Mouse (Mus musculus): ENCODE results near the gene AY358078. TPM values are rescaled to one million over a fixed set of nuclear protein-coding genes. Genes with fewer than 3 reads are reported as not detected.
"Not testable (repeated sequence)": the region's sequence is repeated elsewhere in the genome, so short reads cannot be mapped to it uniquely, and the experiment has no call there.

AY358078 gene
- polyA plus RNA-seq (2015; fragmentation: Nextera tagmentation; extraction: Ambion mirVana): not detected in 2 replicates

DNA sequence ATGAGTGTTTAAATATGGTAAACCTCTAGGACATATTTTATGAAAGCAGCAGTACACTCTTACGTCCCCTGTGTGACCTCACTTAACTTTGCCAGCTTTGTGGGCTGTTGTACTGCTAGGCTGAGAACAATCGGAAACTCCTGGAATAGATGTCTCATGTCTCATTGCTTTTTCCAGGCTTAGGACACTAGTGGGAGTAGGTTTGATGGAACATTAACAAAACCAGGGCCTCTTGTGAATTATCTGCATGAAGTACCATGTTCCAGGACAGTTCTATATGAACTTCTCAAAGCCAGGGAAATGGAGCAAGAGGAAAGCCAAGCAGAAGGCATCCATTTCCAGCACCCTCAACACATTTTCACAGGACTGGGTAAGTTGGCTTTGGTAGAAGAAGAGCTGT is at the start of gene AY358078:
TSS of gene AY358078 (plus strand) at position 301 of the 400 bp plus-strand sequence.
- H3K4me3 ChIP-seq (replicated peaks): no peak within 1 kb of the TSS
- no peak for ATAC-seq (ENCODE audit: insufficient read depth)
- H3K27me3 ChIP-seq: no peaks in the 10 kb centered on the region
- no peaks in the 10 kb centered on the region for H3K9me3 ChIP-seq (replicated peaks)
- H3K4me1 ChIP-seq (replicated peaks): no peaks in the 10 kb centered on the region
- H3K36me3 ChIP-seq (replicated peaks): no peaks in the 10 kb centered on the region
- H3K4me2 ChIP-seq: no peak within 1 kb of the TSS
- no peak within 1 kb of the TSS for H3K27ac ChIP-seq (replicated peaks)
- 64% methylated on average over 2 of the region's 2 CpGs for WGBS (ENCODE audit: insufficient replicate concordance)
- no peak within 1 kb of the TSS for H3K9ac ChIP-seq

DNA sequence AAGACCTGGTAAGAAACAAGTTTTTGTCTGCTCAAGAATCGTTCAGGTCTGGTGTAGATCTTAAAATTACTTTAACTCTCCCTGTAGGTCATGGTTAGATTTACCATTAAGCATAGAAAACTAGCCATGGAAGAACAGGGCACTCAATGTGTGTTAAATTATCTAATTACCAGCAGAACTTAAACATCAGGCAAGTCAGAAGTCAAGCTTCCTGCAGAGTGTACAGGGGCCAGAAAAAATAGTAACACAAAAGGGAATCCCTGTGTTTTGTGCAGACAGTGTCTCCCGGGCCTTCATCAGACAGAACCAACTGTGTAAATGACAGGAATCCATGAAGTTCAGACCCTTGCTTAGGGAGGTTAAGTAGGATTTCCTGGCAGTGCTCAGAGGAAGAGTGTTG is 43.9 kb upstream of the AY358078 start:
- Histone ChIP-seq H3K27me3 (no peaks in the 10 kb centered on the region), H3K27ac (replicated peaks) (no peak overlapping the region), H3K36me3 (replicated peaks) (no peaks in the 10 kb centered on the region), H3K4me3 (replicated peaks) (no peak overlapping the region), H3K9me3 (replicated peaks) (no peaks in the 10 kb centered on the region), H3K4me1 (replicated peaks) (no peaks in the 10 kb centered on the region), H3K9ac (no peak overlapping the region), H3K4me2 (no peak overlapping the region)
- 57% methylated on average over 2 of the region's 2 CpGs for WGBS (ENCODE audit: insufficient replicate concordance)
- no peak for ATAC-seq (ENCODE audit: insufficient read depth)

DNA sequence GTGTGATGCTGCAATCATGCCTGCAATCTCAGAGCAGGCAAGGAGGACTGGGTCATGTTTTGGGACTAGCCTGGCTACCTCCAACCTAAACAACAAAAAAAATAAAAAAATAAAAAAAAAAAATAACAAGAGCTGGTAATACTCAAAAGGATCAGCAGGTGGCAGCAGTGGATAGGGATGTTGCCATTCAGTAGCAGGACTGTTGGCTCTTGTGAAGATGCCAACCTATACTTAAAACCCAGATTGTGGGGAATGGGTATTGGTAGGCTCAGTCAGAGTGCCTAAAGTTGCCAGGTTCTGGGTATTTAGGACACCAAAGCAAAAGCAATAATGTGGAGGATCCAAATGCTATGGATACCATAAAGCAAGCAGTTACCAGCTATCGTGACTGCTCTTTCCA is 28.5 kb upstream of the AY358078 start:
- H3K4me3 ChIP-seq (replicated peaks); H3K9me3 ChIP-seq (replicated peaks); ATAC-seq (ENCODE audit: insufficient read depth); H3K4me1 ChIP-seq (replicated peaks); H3K27ac ChIP-seq (replicated peaks); H3K4me2 ChIP-seq; H3K36me3 ChIP-seq (replicated peaks); H3K27me3 ChIP-seq; H3K9ac ChIP-seq: not testable (repeated sequence)
- WGBS (ENCODE audit: insufficient replicate concordance): 79% methylated on average over 1 of the region's 1 CpGs

DNA sequence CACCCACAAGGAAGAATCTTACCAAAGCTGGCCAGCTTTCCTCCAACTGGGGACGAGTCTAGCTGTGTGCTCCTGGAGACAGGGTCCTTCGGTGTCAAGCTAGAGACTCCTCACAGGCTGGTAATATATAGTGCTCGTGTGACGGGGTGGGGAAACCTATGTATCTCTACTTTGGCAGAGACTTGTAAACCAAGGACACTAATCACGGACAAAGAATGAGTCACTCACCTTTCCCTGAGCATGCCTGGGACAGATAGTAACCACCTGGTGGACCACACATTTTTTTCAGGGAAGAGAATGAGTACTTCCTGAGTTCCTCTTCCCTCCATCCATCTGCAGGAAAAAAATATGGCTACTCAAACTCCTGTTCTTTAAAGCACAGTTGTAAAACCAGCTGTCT is 26.4 kb upstream of the AY358078 start, which contains the start of gene Ang4:
TSS of gene Ang4 (minus strand) at position 101 of the 400 bp plus-strand sequence.
- ATAC-seq (ENCODE audit: insufficient read depth): no peak
- H3K27me3 ChIP-seq: no peaks in the 10 kb centered on the region
- no peak within 1 kb of the TSS for H3K4me2 ChIP-seq
- H3K4me1 ChIP-seq (replicated peaks): no peaks in the 10 kb centered on the region
- H3K9me3 ChIP-seq (replicated peaks): no peaks in the 10 kb centered on the region
- no peak within 1 kb of the TSS for H3K9ac ChIP-seq
- WGBS (ENCODE audit: insufficient replicate concordance): 55% methylated on average over 5 of the region's 5 CpGs
- H3K4me3 ChIP-seq (replicated peaks): no peak within 1 kb of the TSS
- no peak within 1 kb of the TSS for H3K27ac ChIP-seq (replicated peaks)
- no peaks in the 10 kb centered on the region for H3K36me3 ChIP-seq (replicated peaks)

DNA sequence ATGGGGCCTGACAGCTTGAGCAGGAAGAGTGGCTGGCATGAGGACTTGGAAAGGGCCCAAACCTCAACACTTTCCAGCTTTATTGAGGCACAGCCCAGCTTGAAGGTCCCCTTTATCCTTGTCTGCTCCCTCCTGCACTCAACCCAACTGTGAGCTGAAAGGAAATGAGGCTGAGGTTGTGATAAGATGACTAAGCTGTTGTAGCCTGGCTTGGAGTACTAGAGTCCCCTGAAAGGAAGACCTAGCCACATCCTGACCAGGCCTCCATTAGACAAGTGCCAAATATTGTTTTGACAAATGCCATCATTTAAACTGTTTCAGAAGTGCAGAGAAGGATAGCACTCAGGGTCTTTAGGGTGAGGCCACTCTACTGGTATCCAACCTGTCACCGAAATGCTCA is 22.1 kb upstream of the AY358078 start:
- Histone ChIP-seq H3K36me3 (replicated peaks) (no peaks in the 10 kb centered on the region), H3K9me3 (replicated peaks) (no peaks in the 10 kb centered on the region), H3K4me2 (no peak overlapping the region), H3K27ac (replicated peaks) (no peak overlapping the region), H3K9ac (no peak overlapping the region), H3K4me3 (replicated peaks) (no peak overlapping the region), H3K27me3 (no peaks in the 10 kb centered on the region), H3K4me1 (replicated peaks) (no peaks in the 10 kb centered on the region)
- 67% methylated on average over 1 of the region's 1 CpGs for WGBS (ENCODE audit: insufficient replicate concordance)
- ATAC-seq (ENCODE audit: insufficient read depth): no peak

DNA sequence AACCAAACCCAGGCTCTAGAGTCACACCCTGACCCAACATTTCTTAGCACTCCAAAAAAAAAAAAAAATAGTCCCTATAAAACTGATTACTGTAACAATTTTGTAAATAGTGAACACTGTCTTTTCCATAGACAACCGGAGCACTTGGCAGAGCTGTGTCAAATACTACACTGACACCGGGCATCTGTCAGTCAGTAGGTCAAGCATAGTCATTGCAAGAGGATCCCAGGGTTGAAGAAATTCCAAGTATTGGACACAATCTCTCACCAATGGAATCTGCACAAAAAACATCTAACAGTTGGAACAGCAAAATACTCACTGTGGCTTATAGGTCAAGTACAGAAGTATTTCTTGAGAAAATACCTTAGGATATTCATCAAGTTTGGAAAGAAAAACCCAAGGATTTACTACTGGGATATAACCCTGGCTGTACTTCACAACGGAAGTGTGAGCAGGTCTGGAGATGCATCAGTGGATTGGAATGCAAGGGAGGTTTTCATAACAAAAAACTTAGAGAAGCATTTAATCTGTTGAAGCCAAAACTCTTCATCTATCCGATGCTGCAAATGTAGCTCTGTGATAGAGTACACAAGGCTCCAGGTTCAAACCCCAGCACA is 20.9 kb upstream of the AY358078 start:
- Histone ChIP-seq H3K27ac (replicated peaks) (no peak overlapping the region), H3K9ac (no peak overlapping the region), H3K9me3 (replicated peaks) (no peaks in the 10 kb centered on the region), H3K36me3 (replicated peaks) (no peaks in the 10 kb centered on the region), H3K4me3 (replicated peaks) (no peak overlapping the region), H3K4me2 (no peak overlapping the region), H3K27me3 (no peaks in the 10 kb centered on the region), H3K4me1 (replicated peaks) (no peaks in the 10 kb centered on the region)
- ATAC-seq (ENCODE audit: insufficient read depth): no peak
- 61% methylated on average over 4 of the region's 4 CpGs for WGBS (ENCODE audit: insufficient replicate concordance)

DNA sequence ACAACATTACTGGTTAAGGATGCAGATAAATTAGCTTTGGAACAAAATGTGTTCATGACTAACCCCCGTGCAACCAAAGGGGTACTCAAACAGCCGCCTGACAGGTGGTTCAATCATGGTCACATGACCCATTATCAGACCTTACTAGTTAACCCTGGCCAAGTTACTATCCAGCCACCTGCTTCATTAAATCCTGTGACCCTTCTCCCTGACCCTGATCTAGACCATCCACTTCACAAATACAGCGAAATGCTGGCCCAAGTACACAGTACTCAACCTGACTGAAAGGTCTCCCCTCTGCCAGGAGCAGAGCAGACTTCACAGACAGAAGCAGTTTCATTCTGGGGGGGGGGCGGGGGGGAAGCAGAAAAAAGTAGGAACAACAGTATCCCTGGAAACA is 13.5 kb upstream of the AY358078 start:
- WGBS (ENCODE audit: insufficient replicate concordance): 50% methylated on average over 4 of the region's 4 CpGs
- no peak overlapping the region for H3K4me2 ChIP-seq
- H3K27me3 ChIP-seq: no peaks in the 10 kb centered on the region
- H3K27ac ChIP-seq (replicated peaks): no peak overlapping the region
- H3K9ac ChIP-seq: no peak overlapping the region
- ATAC-seq (ENCODE audit: insufficient read depth): no peak
- no peaks in the 10 kb centered on the region for H3K9me3 ChIP-seq (replicated peaks)
- H3K4me1 ChIP-seq (replicated peaks): no peaks in the 10 kb centered on the region
- H3K4me3 ChIP-seq (replicated peaks): no peak overlapping the region
- no peaks in the 10 kb centered on the region for H3K36me3 ChIP-seq (replicated peaks)

DNA sequence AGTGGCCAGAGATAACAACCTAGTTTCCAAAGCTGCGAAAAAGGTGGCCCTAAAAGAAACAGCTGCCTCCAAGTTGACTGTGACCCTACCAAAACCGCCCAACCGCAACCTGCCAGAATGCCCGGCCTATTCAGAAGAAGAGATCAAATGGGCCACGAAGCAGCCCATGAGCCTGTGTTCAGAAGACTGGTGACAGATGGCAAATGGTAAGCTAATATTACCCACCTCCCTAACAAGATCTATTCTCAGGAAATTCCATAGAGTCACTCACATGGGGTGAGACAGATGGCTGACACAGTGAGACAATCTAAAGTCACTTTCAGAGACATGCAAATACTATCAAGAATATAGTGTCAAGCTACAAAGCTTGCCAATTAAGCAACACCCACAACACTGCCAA is 12.8 kb upstream of the AY358078 start:
- H3K36me3 ChIP-seq (replicated peaks): no peaks in the 10 kb centered on the region
- no peaks in the 10 kb centered on the region for H3K27me3 ChIP-seq
- H3K9ac ChIP-seq: no peak overlapping the region
- H3K9me3 ChIP-seq (replicated peaks): no peaks in the 10 kb centered on the region
- ATAC-seq (ENCODE audit: insufficient read depth): no peak
- no peak overlapping the region for H3K27ac ChIP-seq (replicated peaks)
- H3K4me1 ChIP-seq (replicated peaks): no peaks in the 10 kb centered on the region
- no peak overlapping the region for H3K4me3 ChIP-seq (replicated peaks)
- no peak overlapping the region for H3K4me2 ChIP-seq
- 71% methylated on average over 5 of the region's 5 CpGs for WGBS (ENCODE audit: insufficient replicate concordance)

DNA sequence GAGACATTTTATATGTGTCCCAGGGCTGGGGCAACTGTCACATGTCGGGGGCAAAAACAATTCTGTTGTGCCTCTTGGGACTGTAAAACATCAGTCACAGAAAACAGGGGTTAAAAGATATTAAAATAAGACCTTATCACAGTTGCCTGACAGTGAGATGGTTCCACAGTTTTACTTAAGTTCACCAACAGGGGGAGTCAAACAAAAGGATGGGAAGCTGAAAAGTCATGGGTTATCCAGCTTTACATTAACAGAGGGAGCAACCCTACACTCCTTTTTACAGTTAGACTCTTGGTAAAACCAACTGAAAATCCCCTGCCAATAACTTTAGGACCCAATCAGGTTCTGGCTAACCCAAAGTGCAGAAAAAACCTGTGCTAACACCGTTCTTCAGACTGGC is 10.7 kb upstream of the AY358078 start:
- no peak for ATAC-seq (ENCODE audit: insufficient read depth)
- Histone ChIP-seq H3K4me3 (replicated peaks) (no peak overlapping the region), H3K9me3 (replicated peaks) (no peaks in the 10 kb centered on the region), H3K9ac (no peak overlapping the region), H3K4me2 (no peak overlapping the region), H3K4me1 (replicated peaks) (no peaks in the 10 kb centered on the region), H3K27me3 (no peaks in the 10 kb centered on the region), H3K27ac (replicated peaks) (no peak overlapping the region), H3K36me3 (replicated peaks) (no peaks in the 10 kb centered on the region)
- 47% methylated on average over 2 of the region's 2 CpGs for WGBS (ENCODE audit: insufficient replicate concordance)

DNA sequence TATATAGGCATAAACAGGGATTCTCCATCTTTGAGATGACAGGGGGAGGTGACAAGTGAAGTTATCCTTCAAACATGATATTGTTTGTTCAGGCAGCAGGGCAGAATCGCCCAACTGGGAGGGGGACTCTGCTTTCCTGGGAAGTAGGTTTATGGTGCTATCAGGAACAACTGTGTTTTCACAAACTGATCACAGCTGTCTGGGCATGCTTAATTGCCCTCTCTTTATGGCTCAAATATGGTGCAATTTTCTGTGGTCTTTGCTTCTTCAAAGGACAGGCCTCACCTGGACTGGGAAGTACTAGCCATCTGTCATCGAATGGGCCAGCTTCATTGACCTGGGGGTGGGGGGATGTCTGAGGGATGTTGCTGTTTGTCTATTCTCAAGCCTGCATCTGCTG is 5.7 kb upstream of the AY358078 start:
- H3K9me3 ChIP-seq (replicated peaks): no peaks in the 10 kb centered on the region
- no peak for ATAC-seq (ENCODE audit: insufficient read depth)
- no peaks in the 10 kb centered on the region for H3K36me3 ChIP-seq (replicated peaks)
- no peaks in the 10 kb centered on the region for H3K4me1 ChIP-seq (replicated peaks)
- WGBS (ENCODE audit: insufficient replicate concordance): 38% methylated on average over 2 of the region's 2 CpGs
- no peak overlapping the region for H3K9ac ChIP-seq
- no peak overlapping the region for H3K4me2 ChIP-seq
- H3K4me3 ChIP-seq (replicated peaks): no peak overlapping the region
- H3K27ac ChIP-seq (replicated peaks): no peak overlapping the region
- H3K27me3 ChIP-seq: no peaks in the 10 kb centered on the region

DNA sequence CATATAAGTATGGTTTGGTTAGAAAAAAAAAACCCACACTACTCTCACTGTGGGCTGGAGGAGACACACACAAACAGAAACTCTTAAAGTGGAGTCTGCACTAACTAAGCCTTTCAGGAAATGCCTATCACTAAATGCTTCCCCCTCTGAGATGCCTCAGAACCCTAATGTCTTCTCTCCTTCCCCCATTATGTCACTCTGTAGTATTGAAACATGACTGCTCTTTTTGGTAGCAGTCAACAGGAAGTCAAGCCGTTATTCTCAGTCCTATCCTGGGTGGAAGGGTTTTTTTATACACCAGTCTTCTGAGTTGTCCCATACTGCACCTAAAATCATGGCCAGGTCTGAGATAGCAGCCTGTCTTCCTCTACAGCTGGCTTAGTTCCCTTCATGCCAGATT is 26.8 kb downstream of the AY358078 start:
- Histone ChIP-seq H3K4me3 (replicated peaks) (no peak overlapping the region), H3K27me3 (no peaks in the 10 kb centered on the region), H3K4me2 (no peak overlapping the region), H3K27ac (replicated peaks) (no peak overlapping the region), H3K4me1 (replicated peaks) (no peaks in the 10 kb centered on the region), H3K9ac (no peak overlapping the region), H3K36me3 (replicated peaks) (no peaks in the 10 kb centered on the region), H3K9me3 (replicated peaks) (no peaks in the 10 kb centered on the region)
- ATAC-seq (ENCODE audit: insufficient read depth): no peak
- WGBS (ENCODE audit: insufficient replicate concordance): 16% methylated on average over 1 of the region's 1 CpGs

DNA sequence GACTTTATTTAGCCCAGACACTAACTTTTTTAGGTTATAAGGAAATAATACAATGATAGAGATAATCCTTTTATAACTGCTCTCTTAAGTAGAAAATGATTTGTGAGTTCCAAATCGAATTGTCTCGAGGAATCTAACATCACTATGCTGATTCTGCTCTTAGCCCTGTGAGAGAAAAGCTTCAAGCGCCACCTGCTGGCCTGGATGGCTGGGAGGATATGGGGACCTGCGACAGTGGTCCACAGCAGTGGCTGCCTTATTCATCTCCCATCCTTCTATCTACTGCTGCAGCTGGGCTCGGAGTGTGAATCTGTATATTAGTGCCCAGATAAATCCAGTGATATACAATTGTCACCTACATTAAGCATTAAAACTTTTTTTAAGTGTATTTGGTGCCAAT is 28.0 kb downstream of the AY358078 start:
- WGBS (ENCODE audit: insufficient replicate concordance): 20% methylated on average over 5 of the region's 5 CpGs
- H3K4me2 ChIP-seq; H3K27ac ChIP-seq (replicated peaks); ATAC-seq (ENCODE audit: insufficient read depth); H3K36me3 ChIP-seq (replicated peaks); H3K9ac ChIP-seq; H3K4me3 ChIP-seq (replicated peaks); H3K4me1 ChIP-seq (replicated peaks); H3K9me3 ChIP-seq (replicated peaks); H3K27me3 ChIP-seq: not testable (repeated sequence)
